Mouse (Mus musculus): ENCODE measurements around the gene Asap2.

Asap2 gene

GRCm38 (mm10) chr12:21212876-21213275, 222.6 kb downstream of the Asap2 start:
- DNase-seq (ENCODE audit: low read depth): peak; percentile 27

DNA sequence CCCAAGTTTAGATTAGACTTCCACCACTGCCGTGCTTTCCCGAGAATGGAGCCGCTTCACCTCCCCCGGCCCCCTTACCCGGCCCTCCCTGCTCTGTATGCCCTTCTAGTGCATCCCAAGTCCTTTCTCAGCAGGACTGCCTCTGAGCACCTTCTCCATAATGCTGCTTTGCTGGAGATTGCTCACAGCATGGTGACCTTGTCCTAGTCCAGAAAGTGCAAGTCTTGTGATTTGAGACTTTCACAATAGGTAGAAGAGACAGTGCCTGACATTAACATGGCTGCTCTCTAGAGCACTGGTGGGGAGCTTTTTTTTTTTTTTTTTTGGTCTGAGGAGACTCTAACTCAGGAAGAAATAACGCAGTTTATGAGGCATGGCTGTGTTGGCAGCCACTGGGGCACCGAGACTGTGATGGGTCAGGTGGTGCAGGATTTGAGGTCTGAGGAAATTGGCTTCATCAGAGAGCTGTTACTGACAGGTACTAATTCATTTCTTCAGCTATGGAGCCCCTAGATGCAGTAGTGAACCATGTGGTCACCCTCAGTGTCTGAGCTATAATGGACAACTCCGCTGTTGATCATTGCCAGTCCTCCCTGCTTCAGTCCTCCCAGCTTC, 224.4 kb downstream of the Asap2 start:
- DNase-seq (ENCODE audit: low read depth): no peak

GRCm38 (mm10) chr12:21217776-21218444, 227.7 kb downstream of the Asap2 start:
- no peak for DNase-seq (ENCODE audit: low read depth)

DNA sequence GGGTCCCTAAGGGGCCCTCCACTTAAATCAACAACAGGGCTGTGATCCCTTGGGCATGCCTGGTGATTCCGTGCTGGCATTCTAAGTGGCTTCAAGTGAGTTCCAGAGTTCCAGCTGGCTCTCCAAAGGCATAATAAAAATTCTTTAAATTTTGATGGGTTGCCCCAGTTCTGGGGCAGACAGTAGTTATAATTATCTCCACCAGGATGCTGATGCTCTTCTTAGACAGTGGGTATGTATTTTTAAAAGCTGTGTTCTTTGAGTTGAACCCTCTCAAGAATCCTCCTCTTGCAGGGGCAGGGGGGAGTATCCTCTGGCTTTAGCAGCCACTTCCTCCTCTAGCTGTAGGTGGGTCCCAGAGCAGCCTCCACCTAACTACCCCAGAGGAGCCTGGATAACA, 230.3 kb downstream of the Asap2 start:
- no peak for DNase-seq (ENCODE audit: low read depth)

DNA sequence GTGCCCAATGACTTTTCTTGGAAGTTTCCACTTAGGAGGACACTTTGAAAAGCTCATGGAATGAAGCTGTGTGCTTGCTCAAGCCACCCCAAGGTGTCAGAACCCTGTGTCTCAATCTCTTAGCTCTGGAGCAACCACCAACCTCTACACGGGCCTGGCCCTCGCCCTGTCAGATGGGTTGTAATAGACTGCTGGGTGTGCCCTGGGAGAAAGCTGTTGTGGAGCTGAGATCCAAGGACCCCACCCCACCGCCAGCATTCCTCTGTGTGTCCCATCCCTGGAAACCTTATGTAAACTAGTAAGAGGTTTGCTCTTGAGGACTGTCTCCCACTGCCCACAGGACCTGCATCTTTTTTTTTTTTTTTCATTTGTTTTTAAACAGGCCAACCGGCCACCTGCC, 233.7 kb downstream of the Asap2 start:
- no peak for DNase-seq (ENCODE audit: low read depth)

DNA sequence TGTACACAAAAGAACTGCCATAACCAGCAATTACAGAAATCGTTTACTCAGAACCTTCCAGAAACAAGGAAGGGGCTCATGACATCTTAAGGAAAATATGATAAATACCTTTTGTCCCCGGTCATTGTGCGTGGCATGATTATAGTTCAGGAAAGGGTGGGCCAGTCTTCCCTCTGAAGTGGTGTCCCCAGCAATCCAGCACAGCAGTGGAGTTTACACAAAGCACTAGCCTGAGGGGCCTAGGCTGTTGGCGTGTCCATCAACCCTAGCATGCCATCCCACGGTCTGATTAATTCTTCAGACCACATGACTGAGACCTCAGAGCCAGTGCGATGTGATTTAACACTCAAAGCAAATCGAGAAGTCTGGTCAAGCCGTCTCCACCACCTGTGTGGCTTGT, 235.1 kb downstream of the Asap2 start:
- DNase-seq (ENCODE audit: low read depth): no peak

DNA sequence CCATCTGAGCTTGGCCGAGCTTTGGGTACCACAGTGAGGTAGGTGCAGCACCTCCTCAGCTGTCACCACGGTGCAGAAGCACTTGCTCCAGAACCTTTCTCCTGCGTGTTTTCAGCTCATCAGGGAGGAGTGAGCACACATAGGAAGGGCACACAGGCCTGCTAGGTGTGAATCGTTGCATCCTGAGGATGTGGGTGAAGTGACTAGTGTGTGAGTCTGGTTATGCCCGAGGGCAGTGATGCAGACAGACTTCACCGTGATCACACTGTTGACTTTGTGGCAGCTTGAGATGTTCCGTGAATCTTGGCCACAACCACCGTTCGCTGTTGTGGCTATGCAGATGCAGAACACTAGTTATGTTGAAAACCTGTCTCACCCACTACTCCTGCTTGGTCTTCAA, 236.1 kb downstream of the Asap2 start:
- no peak for DNase-seq (ENCODE audit: low read depth)

DNA sequence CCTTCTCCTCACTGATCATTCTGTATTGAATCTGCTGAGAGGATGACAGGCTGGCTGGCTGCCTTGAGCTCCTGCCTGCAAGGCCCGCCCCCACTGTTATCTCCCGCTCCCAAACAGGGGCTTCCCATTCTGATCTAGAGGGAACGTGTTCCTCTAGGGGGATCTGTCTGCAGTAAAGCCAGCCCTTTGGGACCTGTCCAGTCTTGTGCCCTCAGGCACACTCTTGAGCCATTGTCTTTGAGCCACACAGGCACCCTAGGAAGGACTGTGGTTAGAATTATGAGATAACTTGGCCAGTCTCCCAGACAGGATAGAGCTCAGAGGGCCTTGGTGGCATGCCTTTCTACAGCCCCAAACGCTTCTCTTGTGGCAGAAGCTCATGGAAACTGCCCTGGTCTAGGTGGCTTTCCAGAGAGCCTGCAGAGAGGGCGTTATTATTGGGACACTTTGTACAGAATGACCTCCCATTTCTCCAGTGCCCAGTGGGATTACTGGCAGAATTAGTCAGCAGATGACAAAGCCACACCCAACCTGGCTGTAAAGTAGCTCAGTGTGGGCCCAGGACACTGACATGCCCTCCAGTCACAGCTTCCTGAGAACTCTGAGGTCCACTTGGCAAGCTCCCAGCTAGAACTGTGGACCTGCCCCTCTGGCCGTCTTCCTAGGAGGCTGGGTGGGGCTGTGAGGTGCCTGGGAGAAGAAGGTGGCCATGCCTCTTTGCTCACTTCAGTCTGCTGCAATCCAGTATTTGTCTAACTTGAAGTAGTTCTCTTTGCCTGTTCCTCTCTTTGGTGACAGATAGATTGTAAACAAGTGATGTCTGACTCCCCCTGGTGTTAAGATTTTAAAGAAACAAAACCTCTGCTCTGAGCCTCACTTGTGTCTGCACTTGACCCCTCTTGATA, 237.1 kb downstream of the Asap2 start:
- DNase-seq (ENCODE audit: low read depth): peak; percentile 60

DNA sequence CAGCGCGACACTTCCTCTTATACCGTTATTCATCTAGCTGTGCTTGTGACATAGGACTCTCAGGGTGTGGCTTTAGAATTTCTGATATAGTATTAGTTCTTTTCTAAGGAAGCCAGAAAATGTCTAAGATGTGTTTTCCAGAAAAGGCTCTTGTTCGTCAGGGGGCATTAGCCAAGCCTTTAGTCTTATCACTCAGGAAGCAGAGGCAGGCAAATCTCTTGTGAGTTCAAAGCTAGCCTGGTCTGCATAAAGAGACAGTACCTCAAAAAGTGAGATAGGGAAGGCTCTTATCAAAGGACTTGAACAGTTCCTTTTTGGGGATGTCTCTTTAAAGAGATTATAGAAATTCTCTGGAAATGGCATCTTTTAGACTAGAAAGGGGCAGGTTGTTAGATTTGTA, 238.4 kb downstream of the Asap2 start:
- DNase-seq (ENCODE audit: low read depth): no peak

GRCm38 (mm10) chr12:21229076-21229918, 239.0 kb downstream of the Asap2 start:
- DNase-seq (ENCODE audit: low read depth): no peak

- no peak for DNase-seq (ENCODE audit: low read depth)
Observed at GRCm38 (mm10) chr12:21233727-21234126, 243.5 kb downstream of the Asap2 start.

- no peak for DNase-seq (ENCODE audit: low read depth)
Observed at GRCm38 (mm10) chr12:21234560-21234959, 244.3 kb downstream of the Asap2 start.

- no peak for DNase-seq (ENCODE audit: low read depth)
Observed at GRCm38 (mm10) chr12:21241965-21242364, 251.7 kb downstream of the Asap2 start.

DNA sequence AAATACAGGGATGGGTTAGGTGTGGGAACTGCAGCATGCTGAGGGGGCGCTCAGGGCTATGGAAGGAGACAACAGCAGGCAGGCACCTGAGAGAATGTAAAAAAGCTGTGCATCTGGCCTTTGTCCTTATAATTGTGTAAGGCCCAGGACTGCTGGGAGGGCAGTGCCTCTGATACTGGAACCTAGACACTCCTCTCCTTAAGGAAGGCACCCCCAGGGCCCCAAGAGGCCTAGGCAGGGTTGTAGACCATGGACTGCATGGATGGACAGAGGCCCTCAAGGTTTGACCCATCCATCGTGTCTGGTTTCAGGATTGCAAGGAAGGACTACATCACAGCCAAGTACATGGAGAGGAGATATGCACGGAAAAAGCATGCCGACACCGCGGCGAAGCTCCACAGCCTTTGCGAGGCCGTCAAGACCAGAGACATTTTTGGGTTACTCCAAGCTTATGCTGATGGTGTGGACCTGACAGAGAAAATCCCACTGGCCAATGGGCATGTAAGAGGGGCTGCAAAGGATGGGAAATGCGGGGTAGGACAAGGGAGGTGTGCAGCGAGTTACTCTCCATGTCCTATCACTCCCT, 254.2 kb downstream of the Asap2 start:
- no peak for DNase-seq (ENCODE audit: low read depth)

GRCm38 (mm10) chr12:21247711-21248392, 257.6 kb downstream of the Asap2 start:
- DNase-seq (ENCODE audit: low read depth): no peak

DNA sequence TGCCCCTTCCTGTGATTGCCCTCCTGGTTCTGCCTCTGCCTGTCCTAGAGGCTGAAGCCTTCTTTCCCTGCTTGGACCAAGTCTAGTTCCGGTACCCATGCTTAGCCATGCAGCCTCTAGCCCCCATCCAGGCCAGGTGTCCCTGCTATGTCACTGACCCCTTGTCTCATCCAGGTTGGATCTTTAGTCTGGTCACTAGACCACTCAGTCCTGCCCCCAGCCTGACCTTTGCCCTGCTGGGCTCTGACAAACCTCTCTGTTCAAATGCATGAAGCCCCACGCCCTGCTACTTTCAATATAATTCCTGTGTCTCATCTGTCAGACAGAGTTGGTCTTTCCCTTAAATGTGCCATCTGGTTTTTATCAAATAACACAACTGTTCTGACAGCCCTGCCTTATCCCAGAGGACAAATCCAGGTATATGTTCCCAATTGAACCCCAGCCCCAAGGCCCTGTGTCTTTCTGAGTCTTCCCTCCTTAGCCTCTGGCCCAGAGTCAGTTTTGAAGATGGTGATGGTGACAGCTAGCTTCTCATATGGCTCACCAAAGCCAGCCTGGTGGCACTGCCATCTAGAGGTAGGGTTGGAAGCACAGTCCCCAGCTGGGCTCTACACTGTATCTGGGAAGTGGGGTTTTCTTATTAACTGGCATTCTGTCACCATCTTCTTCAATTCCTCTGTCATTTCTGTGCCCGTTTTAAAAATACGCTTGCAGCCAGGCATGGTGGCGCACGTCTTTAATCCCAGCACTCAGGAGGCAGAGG, 270.4 kb downstream of the Asap2 start:
- DNase-seq (ENCODE audit: low read depth): peak; percentile 37

DNA sequence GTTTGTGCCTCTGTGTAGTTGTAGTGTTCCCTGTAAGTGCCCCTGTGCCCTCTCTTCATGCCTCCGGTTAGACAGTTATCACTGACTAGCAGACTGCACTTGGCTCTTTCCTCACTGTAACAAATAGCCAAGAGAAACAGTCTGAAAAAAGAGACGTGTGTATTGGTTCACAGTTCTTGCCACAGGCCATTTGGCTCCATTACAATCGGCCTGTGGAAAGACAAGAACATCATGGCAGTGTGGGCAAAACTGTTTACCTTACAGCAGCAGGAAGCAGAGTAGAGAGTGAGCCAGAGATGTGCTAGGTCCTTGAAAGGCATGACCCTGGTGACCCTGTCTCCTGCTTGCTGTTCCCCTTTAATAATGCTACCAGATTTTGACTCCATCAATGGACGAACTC, 271.3 kb downstream of the Asap2 start:
- DNase-seq (ENCODE audit: low read depth): no peak

GRCm38 (mm10) chr12:21263256-21263655, 273.0 kb downstream of the Asap2 start:
- DNase-seq (ENCODE audit: low read depth): no peak

- no peak for DNase-seq (ENCODE audit: low read depth)
Observed at GRCm38 (mm10) chr12:21264241-21264640, 274.0 kb downstream of the Asap2 start.

- no peak for DNase-seq (ENCODE audit: low read depth)
Observed at GRCm38 (mm10) chr12:21264970-21265369, 274.7 kb downstream of the Asap2 start.

Measured in naive thymus-derived CD4-positive, alpha-beta T cell, adult 2 months (primary cell).